Mouse (Mus musculus): ENCODE measurements around the gene Hist1h1d. TPM values are rescaled to one million over a fixed set of nuclear protein-coding genes. Genes with fewer than 3 reads are reported as not detected.
A peak's percentile ranks its signal among the peaks of the same experiment; 100 is the strongest.
"Not testable (repeated sequence)": the region's sequence is repeated elsewhere in the genome, so short reads cannot be mapped to it uniquely, and the experiment has no call there.

Hist1h1d gene
- polyA plus RNA-seq, 1 experiment = 0.04 TPM

- TF ChIP-seq POLR2A (IDR thresholded peaks at IDR 0.05; ENCODE audit: extremely low read depth, insufficient read depth, low read length) (peak; percentile 49; the same call in 1 of the 2 replicates), CTCF (IDR thresholded peaks at IDR 0.05; ENCODE audit: extremely low read depth, insufficient read depth, low read length) (no peak)
- Histone ChIP-seq H3K27ac (ENCODE audit: insufficient read depth, low read length) (peak within 1 kb of the TSS; percentile 95), H3K4me3 (ENCODE audit: insufficient read depth, low read length) (peak within 1 kb of the TSS; percentile 58)
These were observed 22.3 kb downstream of the Hist1h1d start, which contains the start of gene Hist1h3d for GRCm38 (mm10) chr13:23575271-23575851. Gene Hist1h3d, plus strand, starts transcription at chr13:23575763.

GRCm38 (mm10) chr13:23575864-23576313 is 22.8 kb downstream of the Hist1h1d start:
- H3K27ac ChIP-seq (ENCODE audit: insufficient read depth, low read length); H3K4me1 ChIP-seq (ENCODE audit: control insufficient read depth, insufficient read depth, low read length): not testable (repeated sequence)
- peak overlapping the region; percentile 58 for H3K4me3 ChIP-seq (ENCODE audit: insufficient read depth, low read length)

More at GRCm38 (mm10) chr13:23575271-23575851, 22.3 kb downstream of the Hist1h1d start, which contains the start of gene Hist1h3d:
- H3K4me1 ChIP-seq (ENCODE audit: control insufficient read depth, insufficient read depth, low read length) = peaks cover 2% of the 10 kb centered on the region; the same call in 1 of the 2 replicates

- Histone ChIP-seq H3K27ac (ENCODE audit: insufficient read depth, low read length) (no peak overlapping the region), H3K4me1 (ENCODE audit: control insufficient read depth, insufficient read depth, low read length) (peaks cover 2% of the 10 kb centered on the region; the same call in 1 of the 2 replicates), H3K4me3 (ENCODE audit: insufficient read depth, low read length) (peak overlapping the region; percentile 58; the same call in 1 of the 2 replicates)
- TF ChIP-seq POLR2A (IDR thresholded peaks at IDR 0.05; ENCODE audit: extremely low read depth, insufficient read depth, low read length) = no peak
- TF ChIP-seq CTCF (IDR thresholded peaks at IDR 0.05; ENCODE audit: extremely low read depth, insufficient read depth, low read length) = no peak
These were observed 23.4 kb downstream of the Hist1h1d start for GRCm38 (mm10) chr13:23576351-23576881.

- no peak for TF ChIP-seq POLR2A (IDR thresholded peaks at IDR 0.05; ENCODE audit: extremely low read depth, insufficient read depth, low read length)
- no peak for TF ChIP-seq CTCF (IDR thresholded peaks at IDR 0.05; ENCODE audit: extremely low read depth, insufficient read depth, low read length)
- no peak overlapping the region for H3K4me3 ChIP-seq (ENCODE audit: insufficient read depth, low read length)
- no peak overlapping the region for H3K27ac ChIP-seq (ENCODE audit: insufficient read depth, low read length)
- peaks cover 2% of the 10 kb centered on the region; the same call in 1 of the 2 replicates for H3K4me1 ChIP-seq (ENCODE audit: control insufficient read depth, insufficient read depth, low read length)
These were observed 24.0 kb downstream of the Hist1h1d start for GRCm38 (mm10) chr13:23576906-23577639.

- Histone ChIP-seq H3K27ac (ENCODE audit: insufficient read depth, low read length) (no peak overlapping the region), H3K4me3 (ENCODE audit: insufficient read depth, low read length) (no peak overlapping the region), H3K4me1 (ENCODE audit: control insufficient read depth, insufficient read depth, low read length) (peaks cover 2% of the 10 kb centered on the region; the same call in 1 of the 2 replicates)
- no peak for TF ChIP-seq CTCF (IDR thresholded peaks at IDR 0.05; ENCODE audit: extremely low read depth, insufficient read depth, low read length)
- no peak for TF ChIP-seq POLR2A (IDR thresholded peaks at IDR 0.05; ENCODE audit: extremely low read depth, insufficient read depth, low read length)
These were observed 24.8 kb downstream of the Hist1h1d start for GRCm38 (mm10) chr13:23577835-23578234.

- 0 out of 2 replicates have a peak within 1 kb of the TSS, but pooled peaks have one; percentile 9 for H3K27ac ChIP-seq (ENCODE audit: insufficient read depth, low read length)
- peak within 1 kb of the TSS; percentile 50 for H3K4me3 ChIP-seq (ENCODE audit: insufficient read depth, low read length)
- TF ChIP-seq CTCF (IDR thresholded peaks at IDR 0.05; ENCODE audit: extremely low read depth, insufficient read depth, low read length) = no peak
- TF ChIP-seq POLR2A (IDR thresholded peaks at IDR 0.05; ENCODE audit: extremely low read depth, insufficient read depth, low read length) = peak; percentile 100
- H3K4me1 ChIP-seq (ENCODE audit: control insufficient read depth, insufficient read depth, low read length) = no peaks in the 10 kb centered on the region; the same call in 1 of the 2 replicates
These were observed 28.6 kb downstream of the Hist1h1d start, which contains the start of gene Hist1h4d for GRCm38 (mm10) chr13:23581408-23582218. Gene Hist1h4d, plus strand, starts transcription at chr13:23581598.

GRCm38 (mm10) chr13:23582219-23583056 is 29.4 kb downstream of the Hist1h1d start:
- no peaks in the 10 kb centered on the region; the same call in 1 of the 2 replicates for H3K4me1 ChIP-seq (ENCODE audit: control insufficient read depth, insufficient read depth, low read length)
- H3K27ac ChIP-seq (ENCODE audit: insufficient read depth, low read length) = 0 out of 2 replicates have a peak overlapping the region, but pooled peaks have one; percentile 9
- TF ChIP-seq CTCF (IDR thresholded peaks at IDR 0.05; ENCODE audit: extremely low read depth, insufficient read depth, low read length) (no peak), POLR2A (IDR thresholded peaks at IDR 0.05; ENCODE audit: extremely low read depth, insufficient read depth, low read length) (no peak)
- peak overlapping the region; percentile 50; the same call in 1 of the 2 replicates for H3K4me3 ChIP-seq (ENCODE audit: insufficient read depth, low read length)

- H3K27ac ChIP-seq (ENCODE audit: insufficient read depth, low read length) = no peak overlapping the region
- TF ChIP-seq CTCF (IDR thresholded peaks at IDR 0.05; ENCODE audit: extremely low read depth, insufficient read depth, low read length) (no peak), POLR2A (IDR thresholded peaks at IDR 0.05; ENCODE audit: extremely low read depth, insufficient read depth, low read length) (no peak)
- no peaks in the 10 kb centered on the region; the same call in 1 of the 2 replicates for H3K4me1 ChIP-seq (ENCODE audit: control insufficient read depth, insufficient read depth, low read length)
- H3K4me3 ChIP-seq (ENCODE audit: insufficient read depth, low read length) = no peak overlapping the region
These were observed 30.5 kb downstream of the Hist1h1d start for GRCm38 (mm10) chr13:23583387-23584068.

Measured in cortical plate, adult 2 months (tissue).